Mouse (Mus musculus): ENCODE data around the gene Vps26b.

- TF ChIP-seq POLR2A (IDR thresholded peaks at IDR 0.05; ENCODE audit: insufficient read depth, low read depth, low read length) = no peak
- no peak for TF ChIP-seq CTCF (IDR thresholded peaks at IDR 0.05)
- no peak for TF ChIP-seq EP300 (IDR thresholded peaks at IDR 0.05; ENCODE audit: insufficient read depth, low read depth, low read length)
These were observed 24.6 kb downstream of the Vps26b start for GRCm38 (mm10) chr9:27005231-27005630.

All from heart, adult 2 months (tissue).